Mouse (Mus musculus): ENCODE data around the gene Snapc2.

DNA sequence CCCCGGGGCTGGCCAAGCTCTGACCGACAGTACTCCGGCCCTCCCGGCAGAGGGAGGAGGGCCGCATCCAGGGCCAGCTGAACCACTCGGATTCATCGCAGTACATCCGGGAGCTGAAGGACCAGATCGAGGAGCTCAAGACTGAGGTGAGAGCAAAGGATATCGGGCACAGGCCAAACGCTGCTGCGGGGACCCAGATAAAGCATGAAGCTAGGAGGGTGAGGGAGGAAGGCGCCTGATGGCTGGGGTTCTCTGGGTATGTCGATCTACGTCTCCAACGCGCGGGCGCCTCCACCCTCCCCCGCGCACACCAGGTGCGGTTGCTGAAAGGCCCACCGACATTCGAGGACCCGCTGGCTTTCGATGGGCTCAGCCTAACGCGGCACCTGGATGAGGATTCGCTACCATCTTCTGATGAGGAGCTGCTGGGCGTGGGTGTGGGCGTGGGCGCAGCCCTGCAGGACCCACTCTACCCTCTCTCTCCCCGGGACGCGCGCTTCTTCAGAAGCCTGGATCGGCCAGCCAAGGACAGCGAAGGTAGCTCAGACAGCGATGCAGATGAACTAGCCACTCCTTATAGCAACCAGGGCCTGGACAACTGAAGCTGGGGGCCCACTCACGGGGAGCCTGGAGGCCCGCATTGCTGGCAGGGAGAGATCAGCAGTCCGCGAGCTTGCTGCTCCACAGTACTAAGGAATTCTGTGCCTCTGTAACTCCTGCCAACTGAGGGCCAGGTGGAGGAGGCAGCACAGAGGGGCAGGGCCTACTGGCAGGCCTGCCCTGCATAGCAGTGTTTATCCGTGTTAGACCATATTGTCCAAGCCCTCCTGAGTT is 46.5 kb upstream of the Snapc2 start:
- TF ChIP-seq TAL1 (IDR thresholded peaks at IDR 0.05; ENCODE audit: low read length) (peak; percentile 27; the same call in 1 of the 3 replicates), GATA1 (IDR thresholded peaks at IDR 0.05; ENCODE audit: low read length) (no peak)

All from erythroblast, embryonic 14.5 days (primary cell).